Mouse (Mus musculus) layer of hippocampus, adult 8-10 months (tissue): ENCODE measurements around the gene Txnl4b. TPM values are rescaled to one million over a fixed set of nuclear protein-coding genes. Genes with fewer than 3 reads are reported as not detected.

ENCODE experiments used
- DNase-seq, 2 experiments: peaks; one replicate each; pipeline ENCODE4 v3.0.0; 2022; ENCODE audit warnings: low spot score in 2 of 2
- total RNA-seq, 4 experiments: library from RNA; stranded (reverse); gene quantifications; 2 replicates each; pipeline ENCODE4 v1.2.4; 2022

The Txnl4b gene
- total RNA-seq, 4 experiments from 2014 or later = 14.8 to 21.0 (median 15.3) TPM

DNA sequence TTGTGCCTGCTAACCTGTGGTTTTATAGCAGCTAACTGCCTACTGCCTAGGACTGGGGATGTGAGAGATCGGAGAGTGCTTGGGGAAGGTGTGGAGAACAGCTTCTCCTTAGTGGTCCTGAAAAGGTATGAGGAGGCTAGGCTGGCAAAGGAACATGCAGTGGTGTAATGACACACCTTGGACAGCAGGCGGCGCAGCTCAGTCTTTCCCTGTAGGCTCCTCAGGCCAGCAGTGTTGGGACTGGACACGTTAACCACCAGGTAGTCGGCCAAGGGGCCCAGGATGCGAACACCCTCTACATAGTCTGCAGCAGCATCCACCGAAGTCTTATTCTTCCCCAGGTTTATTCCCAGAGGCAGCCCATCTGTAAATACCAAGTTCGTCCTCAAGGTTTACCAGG is 30.2 kb downstream of the Txnl4b start:
- DNase-seq = no peak

DNA sequence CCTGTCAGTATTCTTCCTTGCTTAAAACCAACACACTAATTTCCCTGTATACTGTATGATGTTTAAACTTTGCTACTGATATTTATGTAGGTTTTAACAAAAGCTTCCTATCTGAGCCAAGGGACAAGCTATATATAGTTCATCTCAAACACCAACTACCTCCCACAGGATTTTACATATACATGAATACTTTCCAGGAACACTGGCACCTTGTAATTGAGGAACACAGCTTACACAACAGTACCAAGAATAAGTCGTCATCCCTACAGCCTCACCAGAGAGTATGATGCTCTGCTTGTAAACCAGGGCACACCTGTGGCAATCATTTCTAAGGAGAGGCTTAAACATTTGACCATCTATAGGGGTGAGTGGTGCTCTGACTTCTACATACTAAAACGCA is 41.0 kb downstream of the Txnl4b start:
- no peak for DNase-seq

DNA sequence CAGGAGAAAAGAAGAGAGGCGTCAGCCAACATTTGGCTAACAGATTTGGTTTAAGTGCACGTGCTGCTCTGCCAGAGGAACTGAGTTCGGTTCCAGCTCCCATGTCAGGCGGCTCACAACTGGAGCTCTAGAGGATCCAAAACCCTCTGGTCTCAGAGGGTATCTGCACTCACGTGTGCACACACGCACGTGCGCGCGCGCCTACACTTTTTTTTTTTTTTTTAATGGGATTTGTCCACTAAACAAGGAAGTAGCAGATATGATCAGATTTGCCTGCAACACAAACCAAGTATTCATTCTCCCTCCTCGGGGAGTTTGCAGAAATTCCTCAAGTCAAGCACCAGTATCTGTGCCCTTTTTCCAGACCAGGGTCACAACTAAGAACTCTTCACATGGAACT is 42.0 kb downstream of the Txnl4b start:
- DNase-seq = no peak

DNA sequence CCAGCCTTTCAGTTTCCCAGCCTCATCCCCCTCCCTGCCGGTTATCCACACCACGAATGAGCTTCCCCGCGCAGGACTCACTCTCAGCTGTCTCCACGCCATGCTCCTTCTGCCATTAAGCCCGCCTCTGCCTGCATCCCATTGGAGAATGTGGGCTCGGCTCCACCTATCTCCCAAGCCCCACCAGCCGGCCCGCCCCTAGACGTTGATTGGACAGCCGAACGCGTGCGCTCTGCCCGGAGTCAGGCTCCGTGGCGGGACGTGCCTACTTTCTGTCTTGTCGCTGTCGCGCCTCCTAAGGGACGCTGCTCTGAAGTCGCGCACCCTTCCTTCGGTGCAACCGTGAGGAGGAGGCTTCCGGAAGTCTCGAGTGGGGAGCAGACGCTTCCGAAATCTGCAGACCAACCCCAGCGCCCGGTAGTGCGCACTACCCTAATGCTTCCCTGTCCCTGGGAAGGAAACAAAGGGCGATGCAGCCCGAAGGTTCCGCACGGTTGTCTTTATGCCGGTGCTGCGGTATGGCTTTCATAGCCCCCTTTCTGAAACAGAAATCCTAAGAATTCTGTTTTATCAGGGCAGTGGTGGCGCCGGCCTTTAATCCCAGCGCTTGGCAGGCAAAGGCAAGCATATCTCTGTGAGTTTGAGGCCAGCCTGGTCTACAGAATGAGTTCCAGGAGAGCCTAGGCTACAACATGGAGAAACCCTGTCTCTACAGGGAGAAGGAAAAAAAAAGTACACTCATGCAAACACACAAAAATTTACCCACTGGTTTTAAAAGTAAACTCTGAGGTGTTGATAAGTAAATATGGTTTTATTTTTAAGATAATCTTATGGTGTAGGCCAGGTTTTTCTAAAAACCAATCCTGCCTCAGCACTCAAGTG is 42.8 kb downstream of the Txnl4b start, which contains the start of gene Dhodh:
Dhodh (minus strand) TSS at position 403 of the 882 bp plus-strand sequence.
- peak; percentile 96 to 97 for DNase-seq

DNA sequence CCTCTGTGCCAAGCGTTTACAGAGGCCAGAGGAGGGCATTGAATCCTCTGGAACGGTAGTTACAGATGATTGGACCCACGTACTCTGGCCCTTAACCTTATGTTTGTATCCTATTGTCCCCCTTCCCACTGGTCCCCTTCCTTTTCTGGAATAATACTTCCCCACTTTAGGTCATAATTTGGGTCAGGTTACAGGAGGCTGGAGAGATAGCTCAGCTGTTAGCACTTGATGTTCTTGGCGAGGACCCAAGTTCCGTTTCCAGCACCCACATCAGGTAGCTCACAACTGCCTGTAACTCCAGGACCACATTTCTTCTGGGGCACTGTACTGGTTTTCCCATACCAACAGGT is 43.4 kb downstream of the Txnl4b start:
- no peak for DNase-seq

DNA sequence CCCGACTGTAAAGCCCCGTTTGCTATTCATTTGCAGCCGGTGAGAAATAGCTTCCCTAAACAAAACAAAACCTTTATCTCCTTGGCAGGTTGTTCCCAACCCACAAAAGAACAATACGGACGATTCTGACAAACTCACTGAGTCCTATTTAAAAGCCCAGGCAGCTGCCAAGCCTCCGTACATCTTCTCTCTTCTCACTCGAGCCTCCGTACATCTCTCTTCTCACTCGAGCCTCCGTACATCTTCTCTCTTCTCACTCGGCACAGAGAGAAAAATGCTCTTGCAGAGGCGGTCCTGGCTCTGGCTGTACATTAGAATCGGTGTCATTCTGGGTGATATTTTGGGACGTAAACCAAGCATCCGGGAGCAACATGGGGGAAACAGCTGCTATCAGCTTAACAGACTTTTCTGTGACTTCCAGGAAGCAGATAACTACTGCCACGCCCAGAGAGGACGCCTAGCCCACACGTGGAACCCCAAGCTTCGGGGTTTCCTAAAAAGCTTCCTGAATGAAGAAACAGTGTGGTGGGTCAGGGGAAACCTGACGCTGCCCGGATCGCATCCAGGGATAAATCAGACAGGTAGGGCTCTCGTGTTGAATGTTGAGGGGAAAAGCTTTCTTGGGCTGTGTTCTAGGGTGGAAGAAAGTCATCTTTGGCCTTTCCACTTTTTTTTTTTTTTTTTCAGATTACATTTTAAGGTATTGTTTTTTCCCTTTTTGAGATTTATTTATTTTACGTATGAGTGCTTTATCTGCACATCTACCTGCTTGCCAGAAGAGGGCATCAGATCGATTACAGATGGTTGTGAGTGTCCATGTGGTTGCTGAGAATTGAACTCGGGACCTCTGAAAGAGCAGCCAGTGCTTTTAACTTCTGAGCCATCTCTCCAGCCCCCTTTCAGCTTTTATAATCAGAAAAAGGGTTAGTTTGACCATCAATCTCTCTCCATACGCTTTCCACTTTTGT is 48.8 kb downstream of the Txnl4b start, which contains the start of gene Pkd1l3:
Pkd1l3 (plus strand) TSS at position 275 of the 968 bp plus-strand sequence.
- DNase-seq = no peak

DNA sequence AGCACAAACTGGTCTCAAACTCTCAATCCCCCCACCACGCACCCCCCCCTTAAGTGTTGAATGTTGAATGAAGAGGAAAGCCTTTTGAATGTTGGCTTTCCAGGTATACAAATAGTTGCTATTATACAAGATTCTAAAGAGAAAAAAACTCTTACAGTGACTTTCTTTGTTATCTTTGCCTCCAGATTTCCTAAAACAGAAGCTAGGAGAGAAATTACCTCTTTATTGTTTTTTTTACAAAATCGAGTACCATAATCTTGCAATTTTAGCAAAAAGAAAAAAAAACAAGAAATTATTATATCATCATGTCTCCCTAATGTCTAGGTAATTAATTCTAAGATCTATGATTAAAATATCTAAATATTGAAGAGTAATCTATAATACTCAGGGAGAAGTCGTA is 49.9 kb downstream of the Txnl4b start:
- DNase-seq = no peak

Other genes with a start within 250 kb of the Txnl4b start
- gene Pmfbp1, start 71.9 kb upstream of the Txnl4b start, total RNA-seq = under 1 TPM in 2 of 4 experiments, not detected in 2; 0.20 to 0.45 TPM
- gene Dhx38, start within 50 bp of the Txnl4b start, total RNA-seq = 10 to 100 TPM; 23.5 to 26.8 (median 26.1) TPM
- gene Hp, start 13.3 kb downstream of the Txnl4b start, total RNA-seq = under 1 TPM in 3 of 4 experiments, not detected in 1; 0.38 to 0.57 (median 0.41) TPM
- gene Dhodh, start 42.8 kb downstream of the Txnl4b start, total RNA-seq = 10 to 100 TPM; 24.0 to 31.5 (median 26.5) TPM
- gene Pkd1l3, start 48.6 kb downstream of the Txnl4b start, total RNA-seq = 1 to 10 TPM; 1.3 to 4.1 (median 3.6) TPM
- 10 to 100 TPM; 81.9 to 94.4 (median 90.2) TPM for gene Ist1, start 127.4 kb downstream of the Txnl4b start, total RNA-seq
- 10 to 100 TPM; 38.5 to 44.4 (median 41.6) TPM for gene Zfp821, start 139.7 kb downstream of the Txnl4b start, total RNA-seq
- gene Atxn1l, start 171.8 kb downstream of the Txnl4b start, total RNA-seq = 10 to 100 TPM; 36.2 to 41.0 (median 39.6) TPM
- gene Ap1g1, start 212.7 kb downstream of the Txnl4b start, total RNA-seq = 100 to 1,000 TPM in 1 of 4 experiments, 10 to 100 TPM in 3; 79.6 to 103 (median 87.9) TPM